ENCODE assay signal across 8 mouse cellular contexts in the genomic region with DNA sequence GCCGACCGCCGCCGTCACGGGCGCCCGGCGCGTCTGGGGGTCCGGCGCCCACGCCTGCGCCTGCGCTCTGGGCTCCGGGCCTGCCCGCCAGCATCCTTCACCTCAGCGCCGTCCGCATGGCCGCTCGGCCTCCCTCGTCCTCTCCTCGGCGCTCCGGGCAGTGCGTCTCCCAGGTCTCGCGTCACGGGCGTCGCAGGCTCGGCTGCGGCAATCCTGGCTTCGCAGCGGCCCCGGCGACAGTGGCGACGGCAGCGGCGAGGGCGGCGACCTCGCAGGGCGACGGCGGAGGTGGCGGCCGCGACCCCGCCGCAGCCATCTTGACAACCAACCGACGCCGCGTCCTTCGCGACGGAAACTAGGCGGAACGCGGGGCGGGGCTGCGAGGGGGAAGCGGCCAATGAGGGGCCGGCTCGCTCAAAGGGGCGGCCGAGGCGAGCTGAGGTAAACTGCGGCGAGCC. TPM values are rescaled to one million over a fixed set of nuclear protein-coding genes. Genes with fewer than 3 reads are reported as not detected.
A peak's percentile ranks its signal among the peaks of the same experiment; 100 is the strongest.
DNase-seq lines count a peak whose midpoint lies in the region; ATAC-seq lines count a peak whose summit lies in the region.

A gene (minus strand): TSS at position 178 of the 458 bp plus-strand sequence.

- 0% methylated on average over 68 of the region's 72 CpGs for WGBS in intestine, embryonic 15.5 days

- H3K4me1 ChIP-seq in intestine, embryonic 15.5 days (replicated peaks): no peaks in the 10 kb centered on the region
- H3K4me1 ChIP-seq in megakaryocyte, embryonic 14.5 days: peaks cover 18% of the 10 kb centered on the region

- no peaks in the 10 kb centered on the region for H3K36me3 ChIP-seq in intestine, embryonic 15.5 days
- H3K36me3 ChIP-seq in megakaryocyte, embryonic 14.5 days (replicated peaks; ENCODE audit: low read length): no peaks in the 10 kb centered on the region

- peak within 1 kb of the TSS; percentile 74 for H3K4me3 ChIP-seq in intestine, embryonic 15.5 days (replicated peaks)
- peak within 1 kb of the TSS; percentile 96 for H3K4me3 ChIP-seq in megakaryocyte, embryonic 14.5 days (replicated peaks)

- ATAC-seq in intestine, embryonic 15.5 days: peak; percentile 99

- H3K9me3 ChIP-seq in intestine, embryonic 15.5 days: no peaks in the 10 kb centered on the region
- no peaks in the 10 kb centered on the region for H3K9me3 ChIP-seq in megakaryocyte, embryonic 14.5 days

- peak within 1 kb of the TSS; percentile 89 for H3K4me2 ChIP-seq in intestine, embryonic 15.5 days (replicated peaks)

- no peaks in the 10 kb centered on the region for H3K27me3 ChIP-seq in intestine, embryonic 15.5 days (replicated peaks)
- H3K27me3 ChIP-seq in megakaryocyte, embryonic 14.5 days (replicated peaks): peaks cover 16% of the 10 kb centered on the region

- no peak within 1 kb of the TSS for H3K27ac ChIP-seq in intestine, embryonic 15.5 days

- peak; percentile 83 for DNase-seq in adrenal gland, adult 8-10 months
- DNase-seq in embryo, embryonic 10.5 days (ENCODE audit: low spot score): peak; percentile 93
- peak; percentile 72 to 81 for DNase-seq in gastrocnemius, postnatal 4 days (ENCODE audit: low spot score in 2 of 2)
- peak; percentile 59 to 91 for DNase-seq in left cerebral cortex, postnatal 10 days (ENCODE audit: extremely low spot score in 1 of 2, low spot score in 2 of 2)
- peak; percentile 86 to 87 for DNase-seq in right cerebral cortex, postnatal 10 days (ENCODE audit: low spot score in 2 of 2)
- DNase-seq in urinary bladder, postnatal 14 days (ENCODE audit: low spot score): peak; percentile 81

- peak within 1 kb of the TSS; percentile 58 for H3K9ac ChIP-seq in intestine, embryonic 15.5 days

- intact Hi-C loops in left cerebral cortex, postnatal 10 days (cut with DNase I): no loop called here

RNA-seq across cellular contexts. Expression of the gene that starts here (rescaled TPM):
- 10 to 100 TPM; 13.2 to 15.3 (median 14.3) TPM for total RNA-seq in adrenal gland, adult 8-10 months (2022)
- 1 to 10 TPM; 1.8 to 1.9 TPM for total RNA-seq in gastrocnemius, postnatal 4 days (2021)
- 1.1 and 1.3 TPM in 2 replicates for polyA plus RNA-seq in intestine, embryonic 15.5 days (2015; fragmentation: Nextera tagmentation; extraction: Ambion mirVana)
- 10 to 100 TPM; 11.7 to 12.2 TPM for total RNA-seq in left cerebral cortex, postnatal 10 days (2021)
- 1.5 TPM in 1 of 2 replicates, not detected in the other for polyA plus RNA-seq in megakaryocyte, embryonic 14.5 days (2012; ENCODE audit: insufficient read depth, low replicate concordance)

Comparison
In these comparisons a context has a peak if more than half of its experiments do, and no peak if none do; other contexts are left out.
1. RNA of the gene that starts here (total RNA-seq): 13.2 to 15.3 TPM in adrenal gland, adult 8-10 months and 11.7 to 12.2 TPM in left cerebral cortex, postnatal 10 days; 1.8 to 1.9 TPM in gastrocnemius, postnatal 4 days; every median in the first group is over 4 times any median in the second.
2. Peak in every context shown above with its lines, with median percentiles within 50 percentile points of each other: DNase-seq.